Mouse (Mus musculus): ENCODE data around the gene Hoxa1.

DNA sequence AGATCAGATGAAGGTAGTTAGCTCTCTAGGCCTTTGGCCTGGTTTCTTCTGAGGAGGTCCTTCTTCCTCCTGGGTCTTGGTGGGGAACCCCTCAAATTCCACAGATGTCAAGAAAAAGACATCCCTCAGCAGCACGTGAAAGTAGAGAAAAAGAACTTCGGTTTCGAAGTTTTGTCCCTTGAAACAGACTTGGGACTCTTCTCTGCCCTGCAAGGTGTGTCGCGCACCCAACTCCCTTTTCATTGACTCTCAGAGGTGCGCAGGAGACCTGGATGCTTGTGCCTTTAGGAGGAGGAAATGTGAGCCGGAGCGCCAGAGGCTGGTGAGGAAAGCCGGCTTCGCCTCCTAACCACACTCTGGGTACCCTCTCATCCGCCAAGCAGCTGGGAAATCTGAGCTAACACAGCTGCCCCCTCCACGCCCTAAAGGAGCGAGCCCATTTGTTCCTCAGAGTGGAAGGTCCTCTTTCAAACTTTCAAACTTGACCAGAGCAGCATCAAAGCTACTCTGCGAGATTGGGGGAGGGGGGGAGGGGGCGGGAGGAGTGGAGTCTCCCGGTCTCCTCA is 7.6 kb downstream of the Hoxa1 start:
- no peak for TF ChIP-seq CTCF (IDR thresholded peaks at IDR 0.05; ENCODE audit: borderline replicate concordance, insufficient read depth, low read length)
- no peak for TF ChIP-seq POLR2A (IDR thresholded peaks at IDR 0.05; ENCODE audit: low read depth, low read length)
